ENCODE assay signal across 8 mouse cellular contexts in the genomic region with DNA sequence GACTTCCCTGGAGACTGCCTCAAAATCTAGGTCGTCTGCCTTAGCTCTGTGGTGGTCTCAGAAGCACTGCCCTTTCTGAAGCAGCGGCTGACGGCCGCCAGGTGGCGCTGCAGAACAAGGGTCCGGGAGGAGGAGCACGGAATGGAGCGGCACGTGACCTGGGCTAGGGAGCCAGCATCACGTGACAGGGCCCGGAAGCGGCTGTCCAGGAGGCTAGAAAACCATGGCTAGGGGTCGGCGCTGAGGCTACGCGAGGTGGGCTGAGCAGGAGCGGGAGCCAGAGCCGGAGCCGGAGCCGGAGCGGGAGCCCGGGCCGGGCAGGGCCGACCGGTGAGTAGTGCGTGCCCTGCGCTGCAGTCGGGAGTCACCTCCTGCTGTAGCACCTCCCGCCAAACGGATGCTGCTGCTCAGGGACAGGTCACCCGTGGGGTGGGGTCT. TPM values are rescaled to one million over a fixed set of nuclear protein-coding genes. Genes with fewer than 3 reads are reported as not detected.
A peak's percentile ranks its signal among the peaks of the same experiment; 100 is the strongest.
DNase-seq lines count a peak whose midpoint lies in the region; ATAC-seq and TF ChIP-seq lines count a peak whose summit lies in the region.

A gene (plus strand): TSS at position 192 of the 438 bp plus-strand sequence.

- peak; percentile 83 for TF ChIP-seq CTCF in G1E (IDR thresholded peaks at IDR 0.05; ENCODE audit: low read depth, low read length)
- peak; percentile 100 for TF ChIP-seq CTCF in forebrain, postnatal 0 days (IDR thresholded peaks at IDR 0.05; ENCODE audit: low read depth)

- peaks cover 15% of the 10 kb centered on the region for H3K4me1 ChIP-seq in G1E (ENCODE audit: insufficient read depth, low read depth, low read length)
- peaks cover 10% of the 10 kb centered on the region; the same call in 1 of the 2 replicates for H3K4me1 ChIP-seq in forebrain, postnatal 0 days (ENCODE audit: insufficient read depth)
- H3K4me1 ChIP-seq in lung, embryonic 16.5 days (replicated peaks; ENCODE audit: control insufficient read depth, insufficient read depth, low read length), result peaks cover 3% of the 10 kb centered on the region

- H3K4me2 ChIP-seq in forebrain, postnatal 0 days (ENCODE audit: low read depth), result peak within 1 kb of the TSS; percentile 94
- peak within 1 kb of the TSS; percentile 85 for H3K4me2 ChIP-seq in lung, embryonic 16.5 days (ENCODE audit: low read depth, low read length)

- peak; percentile 93 for DNase-seq in G1E (ENCODE audit: low spot score)
- peak; percentile 97 to 98 for DNase-seq in cerebellum, adult 18-20 months
- peak; percentile 97 for DNase-seq in forebrain, postnatal 0 days
- peak; percentile 79 for DNase-seq in layer of hippocampus, adult 9-10 months (ENCODE audit: low spot score)
- DNase-seq in ovary, postnatal 10 days (ENCODE audit: low spot score), result peak; percentile 94
- DNase-seq in thymus, postnatal 10 days (ENCODE audit: low spot score in 2 of 2), result peak; percentile 91 to 99

- peak; percentile 80 for ATAC-seq in G1E (ENCODE audit: extremely low read depth, insufficient number of reproducible peaks, low FRiP score, poor library complexity, severe bottlenecking)
- peak; percentile 97 for ATAC-seq in forebrain, postnatal 0 days
- peak; percentile 80 to 92 for ATAC-seq in hematopoietic stem cell, adult 5-6 weeks (replicated peaks in 1 of 2; ENCODE audit: insufficient read depth in 1 of 2, low FRiP score in 2 of 2, low TSS enrichment in 1 of 2, low read depth in 1 of 2, poor library complexity in 2 of 2, severe bottlenecking in 2 of 2)
- peak; percentile 95 for ATAC-seq in lung, embryonic 16.5 days (ENCODE audit: low read depth)

- H3K9me3 ChIP-seq in G1E (replicated peaks), result no peaks in the 10 kb centered on the region
- no peaks in the 10 kb centered on the region for H3K9me3 ChIP-seq in forebrain, postnatal 0 days (ENCODE audit: low read length)
- H3K9me3 ChIP-seq in lung, embryonic 16.5 days (ENCODE audit: control insufficient read depth, low read length), result no peaks in the 10 kb centered on the region

- H3K27ac ChIP-seq in forebrain, postnatal 0 days (ENCODE audit: low read depth, low read length), result no peak within 1 kb of the TSS
- H3K27ac ChIP-seq in lung, embryonic 16.5 days (ENCODE audit: low read length), result no peak within 1 kb of the TSS

- H3K27me3 ChIP-seq in G1E (ENCODE audit: insufficient read depth, low read length), result no peaks in the 10 kb centered on the region; the same call in 1 of the 2 replicates
- H3K27me3 ChIP-seq in forebrain, postnatal 0 days (ENCODE audit: insufficient read depth, low read length), result no peaks in the 10 kb centered on the region
- no peaks in the 10 kb centered on the region for H3K27me3 ChIP-seq in lung, embryonic 16.5 days (ENCODE audit: control insufficient read depth, insufficient read depth, low read depth, low read length)

- peak within 1 kb of the TSS; percentile 75 for H3K9ac ChIP-seq in forebrain, postnatal 0 days
- peak within 1 kb of the TSS; percentile 68 for H3K9ac ChIP-seq in lung, embryonic 16.5 days (ENCODE audit: low read length)

- 2% methylated on average over 26 of the region's 31 CpGs for WGBS in forebrain, postnatal 0 days
- under 1% methylated on average over 28 of the region's 31 CpGs for WGBS in lung, embryonic 16.5 days

- peak within 1 kb of the TSS; percentile 84 for H3K4me3 ChIP-seq in G1E (ENCODE audit: low read depth, low read length)
- peak within 1 kb of the TSS; percentile 83 for H3K4me3 ChIP-seq in forebrain, postnatal 0 days (ENCODE audit: low read depth, low read length)
- H3K4me3 ChIP-seq in lung, embryonic 16.5 days (ENCODE audit: low read length), result peak within 1 kb of the TSS; percentile 59

- H3K36me3 ChIP-seq in G1E (replicated peaks), result peaks cover 15% of the 10 kb centered on the region
- H3K36me3 ChIP-seq in forebrain, postnatal 0 days (ENCODE audit: insufficient read depth), result no peaks in the 10 kb centered on the region
- no peaks in the 10 kb centered on the region for H3K36me3 ChIP-seq in lung, embryonic 16.5 days (ENCODE audit: control insufficient read depth, insufficient read depth, low read length)

RNA-seq across cellular contexts. Expression of the gene that starts here (rescaled TPM):
- total RNA-seq in G1E (2014; fragmentation: Nextera tagmentation) (5.3 and 6.2 TPM in 2 replicates), G1E (2017) (5.5 and 5.8 TPM in 2 replicates)
- polyA plus RNA-seq in G1E (2012), result 4.4 and 6.7 TPM in 2 replicates
- total RNA-seq in forebrain, postnatal 0 days (2014; rRNA removed), result 14.1 and 19.0 TPM in 2 replicates
- 1.0 and 1.5 TPM in 2 replicates for polyA plus RNA-seq in forebrain, postnatal 0 days (2015; fragmentation: Nextera tagmentation; extraction: Ambion mirVana)
- 2.7 and 6.4 TPM in 2 replicates for total RNA-seq in hematopoietic stem cell, adult 5-6 weeks (2017)
- polyA plus RNA-seq in lung, embryonic 16.5 days (2015; fragmentation: Nextera tagmentation; extraction: Ambion mirVana), result 2.2 and 3.2 TPM in 2 replicates
